Mouse (Mus musculus): ENCODE results near the gene F830045P16Rik. TPM values are rescaled to one million over a fixed set of nuclear protein-coding genes. Genes with fewer than 3 reads are reported as not detected.

Gene F830045P16Rik
- polyA plus RNA-seq, 1 experiment from 2014 or later = not detected

GRCm38 (mm10) chr2:129563944-129564709 is 27.7 kb upstream of the F830045P16Rik start:
- 75% methylated on average over 5 of the region's 5 CpGs for WGBS
- Histone ChIP-seq H3K27ac (ENCODE audit: low read length) (no peak overlapping the region), H3K27me3 (replicated peaks; ENCODE audit: insufficient read depth, low read length) (no peaks in the 10 kb centered on the region), H3K36me3 (ENCODE audit: insufficient read depth, low read length) (no peaks in the 10 kb centered on the region), H3K4me3 (ENCODE audit: low read depth, low read length) (no peak overlapping the region), H3K9ac (replicated peaks; ENCODE audit: low read depth) (no peak overlapping the region), H3K9me3 (ENCODE audit: low read length) (no peaks in the 10 kb centered on the region), H3K4me1 (ENCODE audit: insufficient read depth, low read depth, low read length) (no peaks in the 10 kb centered on the region), H3K4me2 (replicated peaks; ENCODE audit: low read depth, low read length) (no peak overlapping the region)
- ATAC-seq (no peak), DNase-seq (ENCODE audit: low spot score) (no peak)
- TF ChIP-seq CTCF (IDR thresholded peaks at IDR 0.05) (no peak), EP300 (IDR thresholded peaks at IDR 0.05) (no peak)

- Histone ChIP-seq H3K9ac (replicated peaks; ENCODE audit: low read depth) (no peak overlapping the region), H3K4me3 (ENCODE audit: low read depth, low read length) (no peak overlapping the region), H3K4me2 (replicated peaks; ENCODE audit: low read depth, low read length) (no peak overlapping the region), H3K9me3 (ENCODE audit: low read length) (no peaks in the 10 kb centered on the region), H3K27me3 (replicated peaks; ENCODE audit: insufficient read depth, low read length) (no peaks in the 10 kb centered on the region), H3K36me3 (ENCODE audit: insufficient read depth, low read length) (no peaks in the 10 kb centered on the region), H3K4me1 (ENCODE audit: insufficient read depth, low read depth, low read length) (no peaks in the 10 kb centered on the region), H3K27ac (ENCODE audit: low read length) (no peak overlapping the region)
- ATAC-seq (no peak), DNase-seq (ENCODE audit: low spot score) (no peak)
- WGBS = 62% methylated on average over 3 of the region's 3 CpGs
- TF ChIP-seq CTCF (IDR thresholded peaks at IDR 0.05) (no peak), EP300 (IDR thresholded peaks at IDR 0.05) (no peak)
These were observed 25.4 kb upstream of the F830045P16Rik start for GRCm38 (mm10) chr2:129561796-129562195.

- Histone ChIP-seq H3K36me3 (ENCODE audit: insufficient read depth, low read length) (no peaks in the 10 kb centered on the region), H3K27me3 (replicated peaks; ENCODE audit: insufficient read depth, low read length) (no peaks in the 10 kb centered on the region), H3K9ac (replicated peaks; ENCODE audit: low read depth) (no peak overlapping the region), H3K4me3 (ENCODE audit: low read depth, low read length) (no peak overlapping the region), H3K9me3 (ENCODE audit: low read length) (no peaks in the 10 kb centered on the region), H3K4me1 (ENCODE audit: insufficient read depth, low read depth, low read length) (no peaks in the 10 kb centered on the region), H3K4me2 (replicated peaks; ENCODE audit: low read depth, low read length) (no peak overlapping the region), H3K27ac (ENCODE audit: low read length) (no peak overlapping the region)
- DNase-seq (ENCODE audit: low spot score) (no peak), ATAC-seq (peak; percentile 40; the same call in 1 of the 2 replicates)
- 56% methylated on average over 3 of the region's 3 CpGs for WGBS
- TF ChIP-seq CTCF (IDR thresholded peaks at IDR 0.05) (no peak), EP300 (IDR thresholded peaks at IDR 0.05) (no peak)
These were observed 22.4 kb upstream of the F830045P16Rik start for GRCm38 (mm10) chr2:129558875-129559219.

GRCm38 (mm10) chr2:129558008-129558874 is 21.8 kb upstream of the F830045P16Rik start:
- Histone ChIP-seq H3K9ac (replicated peaks; ENCODE audit: low read depth) (no peak overlapping the region), H3K4me2 (replicated peaks; ENCODE audit: low read depth, low read length) (no peak overlapping the region), H3K4me3 (ENCODE audit: low read depth, low read length) (no peak overlapping the region), H3K36me3 (ENCODE audit: insufficient read depth, low read length) (no peaks in the 10 kb centered on the region), H3K27me3 (replicated peaks; ENCODE audit: insufficient read depth, low read length) (no peaks in the 10 kb centered on the region), H3K9me3 (ENCODE audit: low read length) (no peaks in the 10 kb centered on the region), H3K27ac (ENCODE audit: low read length) (no peak overlapping the region), H3K4me1 (ENCODE audit: insufficient read depth, low read depth, low read length) (no peaks in the 10 kb centered on the region)
- 35% methylated on average over 12 of the region's 12 CpGs for WGBS
- DNase-seq (ENCODE audit: low spot score) (peak; percentile 74), ATAC-seq (peak; percentile 55)
- TF ChIP-seq EP300 (IDR thresholded peaks at IDR 0.05) = no peak
- TF ChIP-seq CTCF (IDR thresholded peaks at IDR 0.05) = no peak

- no peaks in the 10 kb centered on the region for H3K9me3 ChIP-seq (ENCODE audit: low read length)
- ATAC-seq (no peak), DNase-seq (ENCODE audit: low spot score) (no peak)
- no peak overlapping the region for H3K4me3 ChIP-seq (ENCODE audit: low read depth, low read length)
- no peaks in the 10 kb centered on the region for H3K4me1 ChIP-seq (ENCODE audit: insufficient read depth, low read depth, low read length)
- no peaks in the 10 kb centered on the region for H3K27me3 ChIP-seq (replicated peaks; ENCODE audit: insufficient read depth, low read length)
- TF ChIP-seq EP300 (IDR thresholded peaks at IDR 0.05) = no peak
- no peak for TF ChIP-seq CTCF (IDR thresholded peaks at IDR 0.05)
- no peak overlapping the region for H3K27ac ChIP-seq (ENCODE audit: low read length)
- H3K4me2 ChIP-seq (replicated peaks; ENCODE audit: low read depth, low read length) = no peak overlapping the region
- H3K9ac ChIP-seq (replicated peaks; ENCODE audit: low read depth) = no peak overlapping the region
- H3K36me3 ChIP-seq (ENCODE audit: insufficient read depth, low read length) = no peaks in the 10 kb centered on the region
- 70% methylated on average over 6 of the region's 6 CpGs for WGBS
These were observed 19.7 kb upstream of the F830045P16Rik start for GRCm38 (mm10) chr2:129556081-129556480.

DNA sequence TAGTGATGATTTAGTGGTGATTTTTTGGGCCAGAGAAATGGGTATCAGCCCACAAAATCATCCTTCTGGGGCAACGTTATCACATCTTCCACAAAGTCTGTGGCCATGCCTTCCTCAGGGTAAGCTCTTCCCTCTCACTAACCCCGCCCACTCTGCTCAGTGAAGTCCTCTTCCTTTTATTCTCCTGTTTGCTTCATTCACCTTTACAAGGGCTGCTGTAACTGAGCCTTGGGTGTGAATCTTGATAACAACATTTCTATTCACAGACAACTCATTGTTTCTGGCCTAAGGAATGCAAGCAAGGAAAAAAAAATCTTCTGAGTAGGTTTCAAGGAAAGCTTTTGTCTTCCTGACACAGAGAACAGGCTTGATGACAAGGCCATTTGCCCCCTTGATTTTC is 14.4 kb upstream of the F830045P16Rik start:
- Histone ChIP-seq H3K27me3 (replicated peaks; ENCODE audit: insufficient read depth, low read length) (no peaks in the 10 kb centered on the region), H3K9ac (replicated peaks; ENCODE audit: low read depth) (no peak overlapping the region), H3K9me3 (ENCODE audit: low read length) (no peaks in the 10 kb centered on the region), H3K36me3 (ENCODE audit: insufficient read depth, low read length) (no peaks in the 10 kb centered on the region), H3K27ac (ENCODE audit: low read length) (no peak overlapping the region), H3K4me1 (ENCODE audit: insufficient read depth, low read depth, low read length) (no peaks in the 10 kb centered on the region), H3K4me2 (replicated peaks; ENCODE audit: low read depth, low read length) (no peak overlapping the region), H3K4me3 (ENCODE audit: low read depth, low read length) (no peak overlapping the region)
- 45% methylated on average over 2 of the region's 2 CpGs for WGBS
- TF ChIP-seq EP300 (IDR thresholded peaks at IDR 0.05) (no peak), CTCF (IDR thresholded peaks at IDR 0.05) (no peak)
- ATAC-seq (no peak), DNase-seq (ENCODE audit: low spot score) (no peak)

Data from lung, postnatal 0 days (tissue).